Mouse (Mus musculus): ENCODE data around the gene Rnf223.

The Rnf223 gene

GRCm38 (mm10) chr4:156130436-156130835, at the start of gene Rnf223:
Gene Rnf223, plus strand, starts transcription at chr4:156130513.
- no peak for DNase-seq (ENCODE audit: low spot score)

GRCm38 (mm10) chr4:156082621-156083234, 47.6 kb upstream of the Rnf223 start:
- DNase-seq (ENCODE audit: low spot score), result no peak

GRCm38 (mm10) chr4:156083348-156083747, 47.0 kb upstream of the Rnf223 start:
- peak; percentile 78 for DNase-seq (ENCODE audit: low spot score)

GRCm38 (mm10) chr4:156084096-156084879, 46.0 kb upstream of the Rnf223 start:
- DNase-seq (ENCODE audit: low spot score), result peak; percentile 62

- DNase-seq (ENCODE audit: low spot score), result no peak
Observed at GRCm38 (mm10) chr4:156085256-156085655, 45.1 kb upstream of the Rnf223 start.

GRCm38 (mm10) chr4:156087398-156088087, 42.8 kb upstream of the Rnf223 start:
- no peak for DNase-seq (ENCODE audit: low spot score)

GRCm38 (mm10) chr4:156091236-156091635, 39.1 kb upstream of the Rnf223 start:
- DNase-seq (ENCODE audit: low spot score), result no peak

GRCm38 (mm10) chr4:156092765-156093164, 37.5 kb upstream of the Rnf223 start:
- DNase-seq (ENCODE audit: low spot score), result no peak

- no peak for DNase-seq (ENCODE audit: low spot score)
Observed at GRCm38 (mm10) chr4:156093758-156094157, 36.6 kb upstream of the Rnf223 start.

GRCm38 (mm10) chr4:156096191-156096590, 34.1 kb upstream of the Rnf223 start:
- DNase-seq (ENCODE audit: low spot score), result no peak

- DNase-seq (ENCODE audit: low spot score), result no peak
Observed at GRCm38 (mm10) chr4:156097770-156098366, 32.4 kb upstream of the Rnf223 start.

- no peak for DNase-seq (ENCODE audit: low spot score)
Observed at GRCm38 (mm10) chr4:156099427-156099826, 30.9 kb upstream of the Rnf223 start.

- no peak for DNase-seq (ENCODE audit: low spot score)
Observed at GRCm38 (mm10) chr4:156100501-156100900, 29.8 kb upstream of the Rnf223 start.

- DNase-seq (ENCODE audit: low spot score), result no peak
Observed at GRCm38 (mm10) chr4:156101481-156101903, 28.8 kb upstream of the Rnf223 start.

GRCm38 (mm10) chr4:156103342-156103741, 27.0 kb upstream of the Rnf223 start:
- no peak for DNase-seq (ENCODE audit: low spot score)

GRCm38 (mm10) chr4:156108606-156109546, 21.4 kb upstream of the Rnf223 start:
- DNase-seq (ENCODE audit: low spot score), result peak; percentile 65

- DNase-seq (ENCODE audit: low spot score), result peak; percentile 96
Observed at GRCm38 (mm10) chr4:156109570-156110331, 20.6 kb upstream of the Rnf223 start, which contains the start of gene 9430015G10Rik. Gene 9430015G10Rik, plus strand, starts transcription at chr4:156109982.

GRCm38 (mm10) chr4:156124077-156124476, 6.2 kb upstream of the Rnf223 start:
- no peak for DNase-seq (ENCODE audit: low spot score)

- DNase-seq (ENCODE audit: low spot score), result no peak
Observed at GRCm38 (mm10) chr4:156125393-156125792, 4.9 kb upstream of the Rnf223 start.

- DNase-seq (ENCODE audit: low spot score), result no peak
Observed at GRCm38 (mm10) chr4:156126841-156127240, 3.5 kb upstream of the Rnf223 start.
